Mouse (Mus musculus) megakaryocyte progenitor cell, adult 5-6 weeks (primary cell): Measurements from ENCODE around the gene Psip1. TPM values are rescaled to one million over a fixed set of nuclear protein-coding genes. Genes with fewer than 3 reads are reported as not detected.
"Not testable (repeated sequence)": the region's sequence is repeated elsewhere in the genome, so short reads cannot be mapped to it uniquely, and the experiment has no call there.

Experiments
- ATAC-seq: replicated peaks from 2 replicates; pipeline ENCODE4 v1.8.0; 2016; ENCODE audit warnings: mild to moderate bottlenecking, moderate TSS enrichment, inconsistent platforms; ENCODE audit not compliant: poor library complexity
- total RNA-seq, 2 experiments: library from RNA; stranded (forward) in 1 of 2; stranded (reverse) in 1 of 2; fragments of 157-497, 149-512 nt in 1 of 2; fragments of 200-1000 nt in 1 of 2; gene quantifications; 2 replicates each; pipeline versions ENCODE4 v1.2.3 to v1.2.4; 2015 to 2017

Gene Psip1
- total RNA-seq, 2 experiments from 2014 or later = 158 to 173 TPM

- ATAC-seq = no peak
Observed at GRCm38 (mm10) chr4:83509600-83509999, 23.3 kb upstream of the Psip1 start.

- no peak for ATAC-seq
Observed at GRCm38 (mm10) chr4:83501037-83501430, 14.8 kb upstream of the Psip1 start.

- ATAC-seq = no peak
Observed at GRCm38 (mm10) chr4:83500154-83501036, 14.1 kb upstream of the Psip1 start.

GRCm38 (mm10) chr4:83497013-83497412 lies 10.8 kb upstream of the Psip1 start:
- ATAC-seq = not testable (repeated sequence)

- ATAC-seq = no peak
Observed at GRCm38 (mm10) chr4:83493112-83493511, 6.9 kb upstream of the Psip1 start.

- no peak for ATAC-seq
Observed at GRCm38 (mm10) chr4:83489121-83489520, 2.9 kb upstream of the Psip1 start.

GRCm38 (mm10) chr4:83485735-83486116 lies 533 bp downstream of the Psip1 start:
- ATAC-seq = peak; percentile 87

- ATAC-seq = no peak
Observed at GRCm38 (mm10) chr4:83485250-83485649, 1.0 kb downstream of the Psip1 start.

- ATAC-seq = no peak
Observed at GRCm38 (mm10) chr4:83468208-83468607, 18.1 kb downstream of the Psip1 start.

GRCm38 (mm10) chr4:83467615-83468014 lies 18.6 kb downstream of the Psip1 start:
- ATAC-seq = no peak

- no peak for ATAC-seq
Observed at GRCm38 (mm10) chr4:83464827-83465226, 21.4 kb downstream of the Psip1 start.

- no peak for ATAC-seq
Observed at GRCm38 (mm10) chr4:83460106-83460505, 26.2 kb downstream of the Psip1 start.

GRCm38 (mm10) chr4:83450785-83451184 lies 35.5 kb downstream of the Psip1 start:
- ATAC-seq = no peak

GRCm38 (mm10) chr4:83441050-83441449 lies 45.2 kb downstream of the Psip1 start:
- ATAC-seq = peak; percentile 39; the same call in 1 of the 2 replicates

GRCm38 (mm10) chr4:83439045-83439444 lies 47.2 kb downstream of the Psip1 start:
- ATAC-seq = peak; percentile 88

GRCm38 (mm10) chr4:83438116-83438515 lies 48.1 kb downstream of the Psip1 start:
- ATAC-seq = no peak

GRCm38 (mm10) chr4:83436375-83436774 lies 49.9 kb downstream of the Psip1 start:
- ATAC-seq = no peak

- no peak for ATAC-seq
Observed at GRCm38 (mm10) chr4:83432901-83433300, 53.4 kb downstream of the Psip1 start.

- ATAC-seq = no peak
Observed at GRCm38 (mm10) chr4:83431950-83432349, 54.3 kb downstream of the Psip1 start.

- ATAC-seq = peak; percentile 95
Observed at GRCm38 (mm10) chr4:83428845-83429244, 57.4 kb downstream of the Psip1 start.

GRCm38 (mm10) chr4:83427696-83428095 lies 58.6 kb downstream of the Psip1 start:
- ATAC-seq = no peak

GRCm38 (mm10) chr4:83427141-83427540 lies 59.1 kb downstream of the Psip1 start:
- ATAC-seq = no peak

GRCm38 (mm10) chr4:83425119-83425518 lies 61.1 kb downstream of the Psip1 start:
- no peak for ATAC-seq
